In the genomic region with DNA sequence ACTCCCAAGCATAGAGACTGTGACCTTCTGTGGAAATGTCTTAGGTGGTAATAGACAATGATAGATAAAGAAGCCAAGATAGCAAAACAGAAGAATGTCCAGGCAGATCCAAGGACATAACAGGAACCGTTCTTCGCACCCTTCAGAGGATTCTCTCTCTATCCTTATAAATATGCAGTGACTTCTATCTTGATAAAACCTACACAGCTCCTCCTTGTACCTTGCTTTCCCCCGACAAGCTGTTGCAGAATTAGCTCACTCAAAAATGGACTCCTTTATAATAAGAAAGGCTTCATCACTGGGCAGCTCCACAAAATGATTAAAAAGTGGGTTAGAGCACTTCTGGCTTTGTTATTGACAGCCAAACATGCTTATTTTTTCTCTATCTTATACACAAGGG, we compare ENCODE assay signal across 10 mouse cellular contexts.
"Had no signal": no experiment of that assay in that cellular context is flagged by ENCODE, and none has a peak within 500 bp of the region (broad histone marks: within the 10 kb centered on the region; RNA-seq: fewer than 3 reads in every experiment).

No protein-coding gene starts in this region.

- DNase-seq: retina, postnatal 1 day; right cerebral cortex, postnatal 14 days; right cerebral cortex, postnatal 25 days; spleen, adult 18-20 months; thymus, adult 18-20 months; thymus, adult 2 months; thymus, postnatal 14 days; thymus, postnatal 25 days; thymus, postnatal 36 days; thymus, postnatal 4 days had no signal
